Mouse (Mus musculus) midbrain, embryonic 14.5 days (tissue): Measurements from ENCODE around the gene Chd6. TPM values are rescaled to one million over a fixed set of nuclear protein-coding genes. Genes with fewer than 3 reads are reported as not detected.

Experiments
- ATAC-seq: fragments of 200-750 bp; cut with Nextera tagmentation; 2 replicates; pipeline ENCODE4 v1.8.0; 2017; ENCODE audit warnings: moderate number of reproducible peaks, moderate library complexity; ENCODE audit not compliant: low FRiP score, low TSS enrichment
- DNase-seq: peaks from one replicate; pipeline ENCODE4 v3.0.0-alpha.2; 2015
- H3K27ac ChIP-seq: fragments of 300-500 bp; sonication (generic); replicated peaks from 2 replicates; pipeline ENCODE4 v1.5.1; 2014; ENCODE audit warnings: mild to moderate bottlenecking, low read depth, low read length, moderate library complexity
- H3K27me3 ChIP-seq: fragments of 300-500 bp; sonication (generic); 2 replicates; pipeline ENCODE4 v1.6.1; 2014; ENCODE audit warnings: low read length, control low read depth, mixed read lengths; ENCODE audit not compliant: control insufficient read depth, insufficient read depth
- H3K36me3 ChIP-seq: fragments of 300-500 bp; sonication (generic); 2 replicates; pipeline ENCODE4 v1.6.1; 2014; ENCODE audit warnings: low read length, control low read depth; ENCODE audit not compliant: control insufficient read depth, insufficient read depth
- H3K4me1 ChIP-seq: fragments of 300-500 bp; sonication (generic); 2 replicates; pipeline ENCODE4 v1.6.1; 2014; ENCODE audit warnings: mild to moderate bottlenecking, antibody characterized with exemption, low read length, control low read depth; ENCODE audit not compliant: control insufficient read depth, insufficient read depth
- H3K4me2 ChIP-seq: fragments of 300-500 bp; sonication (generic); 2 replicates; pipeline ENCODE4 v1.6.1; 2014; ENCODE audit warnings: mild to moderate bottlenecking, low read length, moderate library complexity
- H3K4me3 ChIP-seq: fragments of 300-500 bp; sonication (generic); replicated peaks from 2 replicates; pipeline ENCODE4 v1.5.1; 2014; ENCODE audit warnings: low read depth, low read length
- H3K9ac ChIP-seq: fragments of 300-500 bp; sonication (generic); replicated peaks from 2 replicates; pipeline ENCODE4 v1.6.1; 2014; ENCODE audit warnings: mild to moderate bottlenecking, low read length, moderate library complexity
- H3K9me3 ChIP-seq: fragments of 300-500 bp; sonication (generic); 2 replicates; pipeline ENCODE4 v1.6.1; 2016; ENCODE audit warnings: low read length, control low read depth, mixed read lengths; ENCODE audit not compliant: control insufficient read depth
- WGBS: fragments of 180-500 bp; shearing (Covaris S2); extraction: QIAGEN DNeasy Blood & Tissue Kit; methylation state at CpG from one replicate; pipeline ENCODE4 v1.1.7; 2014; 5-methylcytosine and 5-hydroxymethylcytosine counted together
- polyA plus RNA-seq: library from polyadenylated mRNA; unstranded; fragments of >200 nt; fragmentation: Nextera tagmentation; extraction: Ambion mirVana; gene quantifications from 2 replicates; pipeline ENCODE4 v1.2.1, GENCODE M21; 2014

The Chd6 gene
- polyA plus RNA-seq, 1 experiment from 2014 or later, result 45.9 TPM

DNA sequence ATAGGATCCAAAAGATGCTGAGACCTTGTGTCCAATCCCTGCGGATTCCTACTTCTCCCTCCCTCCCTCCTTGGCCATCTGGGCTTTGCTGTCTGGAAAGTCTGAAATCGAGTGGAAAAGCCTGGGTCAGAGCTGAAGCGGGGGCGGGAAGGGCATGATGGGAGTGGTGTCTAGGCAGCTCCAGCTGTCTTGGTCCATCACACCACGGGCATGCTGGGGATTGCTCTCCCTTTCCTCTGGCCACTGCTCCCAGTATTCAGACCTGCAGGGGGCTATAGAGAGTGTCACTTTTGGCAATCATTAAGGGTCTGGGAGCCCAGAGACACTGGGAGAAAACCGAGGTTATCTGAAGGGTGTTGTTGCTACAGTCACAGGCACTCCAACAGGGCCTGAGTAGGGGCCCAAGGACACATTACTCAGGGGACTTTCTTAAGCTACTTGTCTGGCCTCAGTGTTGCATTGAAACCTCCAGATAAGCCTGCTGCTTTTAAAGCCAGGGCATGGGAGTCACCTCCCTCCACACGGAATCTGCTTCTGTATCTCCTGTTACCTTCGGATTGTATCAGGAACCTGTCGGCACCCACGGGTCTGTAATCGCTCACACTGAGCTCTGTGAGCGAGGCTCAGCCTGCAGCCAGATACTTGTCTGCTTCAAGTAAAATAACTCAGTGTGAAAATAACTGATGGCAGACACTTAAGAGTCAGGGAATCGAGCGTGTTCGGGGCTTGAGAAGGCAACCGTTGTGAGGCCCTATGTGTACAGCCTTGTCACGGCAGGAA is 167.8 kb downstream of the Chd6 start:
- no peaks in the 10 kb centered on the region for H3K27me3 ChIP-seq
- no peak overlapping the region for H3K27ac ChIP-seq
- no peak overlapping the region for H3K4me3 ChIP-seq
- no peaks in the 10 kb centered on the region for H3K4me1 ChIP-seq
- ATAC-seq (no peak), DNase-seq (no peak)
- H3K9ac ChIP-seq, result no peak overlapping the region
- WGBS, result 76% methylated on average over 17 of the region's 17 CpGs
- H3K4me2 ChIP-seq, result no peak overlapping the region
- peaks cover 12% of the 10 kb centered on the region; the same call in 1 of the 2 replicates for H3K36me3 ChIP-seq
- H3K9me3 ChIP-seq, result no peaks in the 10 kb centered on the region

GRCm38 (mm10) chr2:160934451-160934850 is 174.4 kb downstream of the Chd6 start:
- no peaks in the 10 kb centered on the region for H3K27me3 ChIP-seq
- no peaks in the 10 kb centered on the region for H3K4me1 ChIP-seq
- H3K36me3 ChIP-seq, result no peaks in the 10 kb centered on the region
- no peak overlapping the region for H3K9ac ChIP-seq
- no peak overlapping the region for H3K4me3 ChIP-seq
- H3K27ac ChIP-seq, result no peak overlapping the region
- DNase-seq (no peak), ATAC-seq (no peak)
- 88% methylated on average over 4 of the region's 4 CpGs for WGBS
- no peaks in the 10 kb centered on the region for H3K9me3 ChIP-seq
- no peak overlapping the region for H3K4me2 ChIP-seq

- Histone ChIP-seq H3K4me1 (no peaks in the 10 kb centered on the region), H3K9ac (no peak overlapping the region), H3K27ac (no peak overlapping the region), H3K27me3 (no peaks in the 10 kb centered on the region), H3K36me3 (no peaks in the 10 kb centered on the region), H3K4me3 (no peak overlapping the region), H3K4me2 (no peak overlapping the region), H3K9me3 (no peaks in the 10 kb centered on the region)
- WGBS, result 64% methylated on average over 5 of the region's 5 CpGs
- ATAC-seq, result no peak
- DNase-seq, result no peak
Observed at GRCm38 (mm10) chr2:160933890-160934289, 175.0 kb downstream of the Chd6 start.

GRCm38 (mm10) chr2:160932981-160933380 is 175.9 kb downstream of the Chd6 start:
- no peak overlapping the region for H3K9ac ChIP-seq
- ATAC-seq, result no peak
- H3K27me3 ChIP-seq, result no peaks in the 10 kb centered on the region
- no peaks in the 10 kb centered on the region for H3K4me1 ChIP-seq
- no peaks in the 10 kb centered on the region for H3K36me3 ChIP-seq
- no peak overlapping the region for H3K4me2 ChIP-seq
- H3K27ac ChIP-seq, result no peak overlapping the region
- no peak for DNase-seq
- WGBS, result 88% methylated on average over 3 of the region's 3 CpGs
- H3K9me3 ChIP-seq, result no peaks in the 10 kb centered on the region
- no peak overlapping the region for H3K4me3 ChIP-seq

DNA sequence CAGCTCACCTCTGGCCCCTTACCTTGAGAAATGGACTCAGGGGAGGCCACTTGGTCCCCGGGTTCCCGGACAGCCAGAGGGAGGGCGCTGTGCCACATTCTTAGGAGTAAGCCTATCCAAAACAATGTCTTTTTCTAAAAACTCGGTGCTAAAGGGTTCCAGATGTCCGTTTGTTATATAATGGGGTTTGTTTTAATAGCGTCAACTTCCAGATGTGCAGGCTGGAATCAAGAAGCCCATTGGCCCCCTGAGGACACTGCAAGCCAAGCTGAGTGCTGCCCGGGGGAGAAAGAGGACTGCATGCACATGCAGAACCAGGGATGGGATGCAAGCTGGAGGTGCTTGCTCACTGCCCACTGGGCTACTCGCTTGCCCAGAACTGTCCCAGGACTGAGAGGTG is 176.6 kb downstream of the Chd6 start:
- H3K9me3 ChIP-seq, result no peaks in the 10 kb centered on the region
- DNase-seq (no peak), ATAC-seq (no peak)
- H3K27me3 ChIP-seq, result no peaks in the 10 kb centered on the region
- no peak overlapping the region for H3K4me2 ChIP-seq
- H3K9ac ChIP-seq, result no peak overlapping the region
- H3K27ac ChIP-seq, result no peak overlapping the region
- 87% methylated on average over 8 of the region's 8 CpGs for WGBS
- H3K4me1 ChIP-seq, result no peaks in the 10 kb centered on the region
- H3K4me3 ChIP-seq, result no peak overlapping the region
- no peaks in the 10 kb centered on the region for H3K36me3 ChIP-seq

- no peak overlapping the region for H3K27ac ChIP-seq
- 92% methylated on average over 5 of the region's 5 CpGs for whole genome bisulfite sequencing
- no peak overlapping the region for H3K9ac ChIP-seq
- H3K4me3 ChIP-seq, result no peak overlapping the region
- no peaks in the 10 kb centered on the region for H3K27me3 ChIP-seq
- H3K4me2 ChIP-seq, result no peak overlapping the region
- DNase-seq, result no peak
- no peaks in the 10 kb centered on the region for H3K9me3 ChIP-seq
- no peaks in the 10 kb centered on the region for H3K36me3 ChIP-seq
- ATAC-seq, result no peak
- no peaks in the 10 kb centered on the region for H3K4me1 ChIP-seq
Observed at GRCm38 (mm10) chr2:160931378-160931777, 177.5 kb downstream of the Chd6 start.

- Histone ChIP-seq H3K4me2 (no peak overlapping the region), H3K9me3 (no peaks in the 10 kb centered on the region), H3K4me3 (no peak overlapping the region), H3K27me3 (no peaks in the 10 kb centered on the region), H3K27ac (no peak overlapping the region), H3K9ac (no peak overlapping the region), H3K36me3 (no peaks in the 10 kb centered on the region), H3K4me1 (no peaks in the 10 kb centered on the region)
- DNase-seq (no peak), ATAC-seq (no peak)
- WGBS, result 76% methylated on average over 9 of the region's 9 CpGs
Observed at GRCm38 (mm10) chr2:160925203-160925602, 183.7 kb downstream of the Chd6 start.

DNA sequence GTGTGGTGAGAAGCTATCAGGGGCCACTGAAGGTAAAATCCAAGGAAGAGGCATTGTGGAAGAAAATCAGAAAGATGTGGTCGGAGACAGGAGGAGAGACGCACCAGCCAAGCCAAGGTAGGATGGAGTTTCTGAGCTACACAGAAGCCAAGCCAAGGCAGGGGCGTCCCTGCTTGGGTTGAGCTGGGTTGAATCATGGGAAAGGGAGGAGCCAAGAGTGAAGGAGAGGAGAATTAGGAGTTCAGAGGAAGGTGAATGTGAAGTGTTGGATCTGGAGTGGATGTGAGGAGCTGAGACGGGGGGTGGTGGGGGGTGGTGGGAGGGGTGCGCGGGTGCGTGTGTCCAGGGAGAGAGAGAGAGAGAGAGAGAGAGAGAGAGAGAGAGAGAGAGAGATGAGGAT is 187.6 kb downstream of the Chd6 start:
- Histone ChIP-seq H3K4me1 (no peaks in the 10 kb centered on the region), H3K36me3 (no peaks in the 10 kb centered on the region), H3K9me3 (no peaks in the 10 kb centered on the region), H3K4me3 (no peak overlapping the region), H3K4me2 (no peak overlapping the region), H3K27me3 (no peaks in the 10 kb centered on the region), H3K9ac (no peak overlapping the region), H3K27ac (no peak overlapping the region)
- DNase-seq, result no peak
- WGBS, result 78% methylated on average over 4 of the region's 7 CpGs
- no peak for ATAC-seq

GRCm38 (mm10) chr2:160918930-160919215 is 190.0 kb downstream of the Chd6 start:
- H3K27me3 ChIP-seq, result no peaks in the 10 kb centered on the region
- ATAC-seq, result no peak
- 75% methylated on average over 2 of the region's 2 CpGs for WGBS
- H3K27ac ChIP-seq, result no peak overlapping the region
- DNase-seq, result no peak
- no peak overlapping the region for H3K4me3 ChIP-seq
- H3K9ac ChIP-seq, result no peak overlapping the region
- H3K36me3 ChIP-seq, result no peaks in the 10 kb centered on the region
- no peaks in the 10 kb centered on the region for H3K4me1 ChIP-seq
- H3K4me2 ChIP-seq, result no peak overlapping the region
- H3K9me3 ChIP-seq, result no peaks in the 10 kb centered on the region
